Mouse (Mus musculus): ENCODE results near the gene Ttll8.

DNA sequence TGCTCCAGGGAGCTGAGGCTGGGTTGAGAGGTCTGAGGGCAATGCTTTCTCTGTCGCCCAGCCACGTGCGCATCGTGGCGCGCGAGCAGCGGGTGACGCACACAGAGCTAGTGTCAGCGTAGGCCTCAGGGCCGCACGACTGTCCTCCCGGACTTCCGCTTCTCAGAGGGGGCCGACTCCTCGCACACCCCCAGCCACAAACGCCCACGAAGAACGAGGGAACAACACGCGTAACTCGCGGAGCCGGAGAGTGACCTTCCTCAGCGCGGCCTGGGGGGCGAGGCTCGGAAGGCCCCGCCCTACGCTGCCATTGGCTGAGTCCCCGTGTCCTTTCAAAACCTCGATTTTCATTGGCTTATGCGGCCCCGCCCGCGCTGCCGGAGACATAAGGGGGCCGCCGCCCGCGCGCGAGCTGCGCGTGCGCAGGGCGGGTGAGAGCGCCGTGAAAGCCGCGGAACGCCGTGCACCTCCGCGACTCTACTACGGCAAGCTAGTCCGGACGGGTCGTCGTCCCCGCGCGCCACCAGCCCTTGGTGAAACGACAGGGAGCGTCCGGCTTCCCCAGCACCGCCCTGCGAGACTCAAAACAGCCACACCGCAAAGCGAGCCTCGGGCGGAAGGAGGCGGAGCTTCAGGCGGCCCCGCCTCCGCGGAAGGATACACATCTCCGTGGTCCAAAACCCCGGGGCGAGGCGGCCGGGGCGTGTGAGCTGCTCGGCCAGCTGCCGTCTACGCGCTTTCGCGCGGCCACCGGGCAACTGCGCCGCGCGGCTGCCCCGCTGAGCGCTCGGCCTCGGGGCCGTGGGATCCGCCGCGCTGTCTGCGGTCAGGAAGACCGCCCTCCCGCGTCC is 92.2 kb downstream of the Ttll8 start, which contains the start of gene Pim3:
- TF ChIP-seq CTCF (IDR thresholded peaks at IDR 0.05; ENCODE audit: borderline replicate concordance, insufficient read depth, low read length), result no peak
- peak; percentile 92 for TF ChIP-seq POLR2A (IDR thresholded peaks at IDR 0.05; ENCODE audit: low read depth, low read length)
